Mouse (Mus musculus) ES-CJ7 (cell line): ENCODE measurements around the gene Zfp36l2.
A peak's percentile ranks its signal among the peaks of the same experiment; 100 is the strongest.

Experiments
- DNase-seq: peaks from one replicate; pipeline ENCODE4 v3.0.0; 2011; ENCODE audit warnings: low read depth, low spot score

Zfp36l2 gene

DNA sequence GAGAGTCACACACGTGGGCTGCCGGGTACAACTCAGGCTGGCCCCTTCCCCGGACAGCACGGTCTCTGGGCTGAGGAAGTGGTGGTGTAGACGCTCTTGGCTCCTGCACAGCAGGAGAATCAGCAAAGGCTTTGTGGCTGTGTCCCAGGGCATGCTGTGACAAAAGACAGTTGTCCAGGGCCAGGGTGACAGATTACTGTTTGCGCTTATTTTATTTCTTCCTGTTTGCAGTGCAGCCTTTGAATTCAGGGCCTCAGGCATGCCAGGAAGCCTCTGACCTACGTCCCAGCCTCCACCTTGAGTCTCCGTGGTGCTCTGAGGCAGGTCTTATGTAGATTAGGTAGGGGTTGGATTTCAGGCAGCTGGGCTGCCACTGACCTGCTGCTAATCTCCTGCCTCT lies 10.3 kb downstream of the Zfp36l2 start:
- DNase-seq = peak; percentile 43

DNA sequence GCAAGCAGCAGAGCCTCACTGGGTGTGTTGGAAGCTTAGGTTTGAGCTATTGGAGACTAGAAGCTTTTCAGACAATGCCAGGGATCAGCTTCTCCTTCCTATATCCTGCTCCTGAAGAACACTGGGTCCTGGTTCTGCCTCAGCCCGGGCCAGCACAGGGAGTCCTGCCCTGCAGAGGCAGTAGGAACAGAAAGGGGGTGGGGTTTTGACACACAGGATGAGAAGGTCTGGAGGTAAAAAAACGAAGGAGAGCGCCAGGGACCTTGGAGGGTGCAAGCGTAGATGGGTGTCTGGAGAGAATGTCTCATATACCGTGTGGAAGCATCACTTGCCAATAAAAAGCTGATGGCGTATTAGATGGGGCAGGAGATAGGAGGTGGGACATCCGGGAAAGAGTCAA lies 11.3 kb downstream of the Zfp36l2 start:
- DNase-seq = no peak

DNA sequence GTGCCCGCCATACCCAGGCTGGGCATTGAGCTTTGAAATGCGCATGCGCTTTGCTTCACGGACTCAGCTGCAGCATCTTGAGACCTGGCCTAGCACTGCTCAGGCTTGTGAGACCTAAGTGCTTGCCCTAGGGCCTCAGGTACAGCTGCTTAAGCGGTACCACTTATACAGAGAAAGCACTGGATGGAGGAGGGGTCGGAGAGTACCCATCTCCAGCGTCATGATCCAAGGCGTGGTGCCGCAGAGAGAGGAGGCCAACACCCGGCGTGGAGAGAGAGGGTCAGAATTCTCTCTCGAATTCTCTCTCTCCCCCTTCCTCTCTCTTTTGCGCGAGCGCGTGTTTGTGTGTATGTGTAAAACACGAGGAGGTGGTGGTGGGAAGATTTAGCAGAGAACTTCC lies 12.6 kb downstream of the Zfp36l2 start:
- DNase-seq = no peak

DNA sequence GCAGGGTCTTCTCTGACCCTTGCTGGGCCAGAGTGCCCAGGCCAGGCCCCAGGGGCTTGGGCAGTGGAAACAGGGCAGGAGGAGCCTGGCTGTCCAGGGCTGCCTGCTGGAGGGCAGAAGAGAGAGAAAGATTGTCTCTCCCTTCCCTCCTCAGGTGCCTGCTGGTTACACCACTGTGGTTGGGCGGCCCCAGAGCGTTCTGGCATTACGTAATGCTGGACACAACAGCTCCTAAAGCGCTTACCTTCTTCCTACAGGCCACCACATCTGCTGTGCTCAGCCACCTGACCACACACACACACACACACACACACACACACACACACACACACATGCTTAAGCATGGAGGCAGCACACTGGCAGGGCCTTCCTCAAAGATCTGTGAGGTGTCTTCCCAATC lies 20.4 kb downstream of the Zfp36l2 start:
- DNase-seq = no peak

GRCm38 (mm10) chr17:84166135-84166860 lies 21.4 kb downstream of the Zfp36l2 start:
- DNase-seq = no peak

- DNase-seq = no peak
Measured at GRCm38 (mm10) chr17:84165735-84166134, 22.0 kb downstream of the Zfp36l2 start.

DNA sequence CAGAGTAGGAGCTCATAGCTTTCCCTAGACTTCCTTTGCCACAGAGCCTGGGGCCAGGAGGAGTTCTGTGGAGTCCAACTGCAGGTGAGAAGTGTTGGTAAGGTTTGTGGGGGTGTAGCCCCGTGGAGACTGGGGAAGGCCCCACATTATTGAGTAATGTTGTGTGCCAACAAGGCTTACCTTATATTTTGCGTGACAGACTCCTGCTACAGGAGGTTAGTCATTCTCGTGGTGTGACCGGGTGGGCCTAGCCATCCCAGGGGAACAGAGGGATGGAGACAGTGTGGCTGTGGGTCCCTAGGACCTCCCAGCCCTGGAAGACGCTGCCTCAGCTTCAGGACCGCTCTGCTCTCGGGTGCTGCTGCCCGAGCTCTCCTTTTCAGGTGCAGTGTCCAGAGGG lies 23.6 kb downstream of the Zfp36l2 start:
- DNase-seq = no peak

DNA sequence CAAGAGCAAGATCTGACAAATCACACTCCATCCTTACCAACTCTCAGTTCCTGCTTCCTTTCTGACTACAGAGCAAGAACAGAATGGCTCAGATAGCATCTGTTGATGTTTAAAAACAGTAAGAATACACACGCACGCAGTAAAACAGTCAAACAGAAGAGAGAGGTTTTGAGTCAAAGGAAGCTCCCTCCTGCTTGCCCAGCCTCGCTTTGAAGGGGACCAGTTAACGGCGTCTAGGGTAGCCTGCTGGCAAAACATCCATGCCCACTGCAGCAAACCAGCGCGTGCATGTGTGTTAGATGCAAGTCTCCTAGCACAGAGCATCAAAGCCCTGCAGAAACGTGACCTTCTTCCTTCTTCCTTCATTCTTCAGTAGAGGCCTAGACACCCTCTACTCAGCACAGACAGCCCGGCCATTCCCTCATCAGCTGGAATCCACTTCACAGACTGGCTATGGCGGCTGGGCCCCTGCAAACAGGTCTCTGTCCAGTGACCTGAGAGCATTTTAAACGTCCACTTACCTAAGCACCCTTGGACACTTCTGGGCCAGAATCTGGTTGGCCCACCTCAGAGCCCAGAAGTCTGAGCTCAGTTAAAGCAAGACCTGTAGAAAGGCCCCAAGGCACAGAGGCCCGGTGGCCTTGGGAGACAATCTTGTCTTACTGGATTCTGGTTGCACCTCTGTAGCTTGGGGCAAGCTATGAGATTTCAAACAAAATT lies 24.5 kb downstream of the Zfp36l2 start:
- no peak for DNase-seq

GRCm38 (mm10) chr17:84162211-84162760 lies 25.5 kb downstream of the Zfp36l2 start:
- no peak for DNase-seq

GRCm38 (mm10) chr17:84161231-84161854 lies 26.4 kb downstream of the Zfp36l2 start:
- no peak for DNase-seq

DNA sequence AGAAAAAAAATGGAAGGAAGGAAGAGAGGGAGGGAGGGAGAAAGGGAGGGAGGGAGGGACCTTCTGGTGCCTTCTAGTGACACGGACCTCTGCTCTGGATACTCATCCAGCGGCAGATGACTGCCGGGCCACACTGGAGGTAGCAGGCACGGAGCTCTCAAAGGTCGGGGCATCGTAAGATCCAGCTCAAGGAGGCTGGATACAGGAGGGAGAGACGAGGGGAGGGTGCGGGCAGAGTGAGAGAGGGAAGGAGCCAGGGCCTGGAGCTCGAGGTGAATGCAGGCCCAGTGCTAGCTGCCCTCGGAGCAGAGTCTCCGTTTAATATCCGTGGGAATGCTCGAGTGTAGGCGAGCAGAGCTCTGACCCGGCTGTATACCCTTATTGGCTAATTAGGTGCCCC lies 28.9 kb downstream of the Zfp36l2 start:
- DNase-seq = no peak

DNA sequence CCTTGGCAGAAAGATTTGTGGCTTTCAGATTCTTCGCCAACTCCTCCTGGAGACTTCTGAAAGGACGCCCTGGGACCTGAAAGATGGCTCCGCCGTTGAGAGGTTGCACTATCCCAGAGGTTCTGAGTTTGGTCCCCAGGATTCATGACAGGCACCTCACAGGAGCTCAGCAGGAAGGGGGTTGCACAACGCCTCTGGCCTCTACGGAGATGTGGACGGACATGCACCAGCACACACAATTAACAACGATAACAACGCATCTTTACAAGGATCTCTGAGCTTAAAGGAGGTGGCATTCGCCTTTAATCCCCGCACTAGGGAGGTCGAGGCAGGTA lies 29.3 kb downstream of the Zfp36l2 start:
- DNase-seq = no peak

DNA sequence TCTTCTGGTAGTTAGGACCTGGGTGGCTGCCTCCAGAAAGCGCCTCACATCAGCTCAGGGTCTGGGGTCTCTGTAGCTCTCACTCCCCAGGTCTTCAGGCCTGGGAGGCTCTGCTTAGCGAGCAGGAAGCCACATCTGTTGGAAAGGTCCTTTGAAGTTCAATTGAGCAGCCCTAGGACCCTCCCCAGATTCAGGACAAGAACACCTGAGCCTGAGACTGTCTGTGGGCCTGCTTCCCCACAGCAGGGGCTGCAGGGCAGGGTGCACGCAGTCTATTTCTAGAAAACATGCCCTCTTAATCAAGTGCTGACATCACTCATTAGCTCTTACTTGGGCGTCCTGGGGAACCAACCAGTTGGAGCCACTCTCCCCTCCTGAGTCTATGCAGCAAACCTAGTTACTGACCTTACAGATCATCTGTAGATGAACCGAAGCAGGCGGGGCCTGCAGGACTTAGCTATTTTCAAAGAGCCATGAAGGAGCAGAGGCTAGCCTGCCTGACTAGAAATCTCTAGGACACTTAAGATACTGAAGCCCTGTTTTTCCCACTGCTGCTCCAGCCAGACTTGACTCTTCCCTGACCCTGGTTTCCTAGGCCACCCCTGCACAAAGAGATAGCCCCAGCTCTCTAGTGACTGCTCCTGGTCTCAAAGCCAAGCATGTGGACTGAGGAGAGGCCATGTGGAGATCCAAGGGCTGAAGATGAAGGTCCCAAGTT lies 29.8 kb downstream of the Zfp36l2 start:
- DNase-seq = no peak

- no peak for DNase-seq
Measured at GRCm38 (mm10) chr17:84156748-84157742, 30.7 kb downstream of the Zfp36l2 start.

- no peak for DNase-seq
Measured at GRCm38 (mm10) chr17:84156227-84156573, 31.5 kb downstream of the Zfp36l2 start.

DNA sequence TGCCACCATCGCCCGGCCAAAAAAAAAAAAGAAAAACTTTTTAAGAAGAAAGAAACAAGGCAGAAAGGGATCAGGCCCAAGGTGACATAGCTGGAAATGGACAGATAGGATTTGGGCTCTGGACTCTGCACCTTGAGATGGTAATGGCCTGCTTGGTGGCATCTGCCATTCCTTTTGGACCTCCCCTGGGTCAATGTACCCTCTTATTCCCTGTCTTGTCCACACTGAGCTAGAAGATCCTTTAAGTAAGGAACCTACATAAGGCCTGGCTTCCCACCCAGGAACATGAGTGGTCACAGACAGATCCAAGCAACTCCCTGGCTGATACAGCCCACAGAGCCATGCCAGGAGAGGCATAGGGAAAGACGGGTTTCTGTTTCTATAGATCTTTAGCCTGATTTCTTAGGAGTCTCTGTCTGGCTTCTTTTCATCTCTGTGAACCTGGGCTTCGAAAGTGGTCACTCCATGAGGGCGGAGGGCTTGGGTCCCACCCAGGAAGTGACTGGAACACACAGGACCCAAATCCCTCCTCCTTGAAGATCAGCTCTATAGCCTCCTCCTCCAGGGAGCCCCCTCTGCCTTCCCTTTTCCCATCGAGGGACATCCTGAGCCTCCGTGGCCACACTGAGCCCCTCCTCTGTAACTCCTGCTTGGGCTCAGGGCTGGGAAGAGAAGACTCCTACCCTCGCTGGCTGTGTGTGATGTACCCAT lies 32.1 kb downstream of the Zfp36l2 start:
- no peak for DNase-seq

GRCm38 (mm10) chr17:84155029-84155338 lies 32.8 kb downstream of the Zfp36l2 start:
- DNase-seq = no peak

DNA sequence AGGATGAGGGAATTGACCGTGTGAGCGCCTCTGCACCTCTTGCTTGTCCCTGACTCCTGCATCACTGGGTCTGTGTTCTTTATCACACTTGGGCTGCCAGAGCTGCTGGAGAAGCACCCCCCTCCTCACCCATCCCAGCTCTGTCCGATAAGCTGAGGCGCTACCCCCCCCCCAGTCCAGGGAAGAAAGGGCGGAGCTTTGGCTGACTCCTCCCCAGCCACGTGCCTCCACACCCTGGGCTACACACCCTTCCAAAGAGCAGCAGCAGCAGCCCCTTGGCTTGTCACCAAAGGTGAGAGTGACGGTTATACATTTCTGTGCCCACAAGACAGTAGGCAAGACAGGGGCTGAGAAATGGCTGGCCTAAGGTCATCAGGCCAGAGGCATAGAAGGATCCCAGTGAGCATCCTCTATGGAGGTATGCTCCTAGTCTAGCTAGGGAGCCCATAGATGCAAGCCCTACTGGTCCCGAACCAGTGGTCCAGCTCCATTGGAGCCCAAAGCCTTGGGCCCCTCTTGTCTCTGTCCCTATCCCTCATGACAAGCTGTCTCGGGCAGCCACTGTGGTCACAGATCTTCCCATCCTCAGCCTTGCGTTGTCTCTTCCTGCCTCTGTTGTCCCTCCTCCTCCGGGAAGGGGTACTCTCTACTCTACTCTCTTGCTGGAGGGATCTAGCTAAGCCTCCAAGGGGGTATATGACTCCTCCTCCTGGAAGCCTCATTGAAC lies 33.3 kb downstream of the Zfp36l2 start:
- no peak for DNase-seq

DNA sequence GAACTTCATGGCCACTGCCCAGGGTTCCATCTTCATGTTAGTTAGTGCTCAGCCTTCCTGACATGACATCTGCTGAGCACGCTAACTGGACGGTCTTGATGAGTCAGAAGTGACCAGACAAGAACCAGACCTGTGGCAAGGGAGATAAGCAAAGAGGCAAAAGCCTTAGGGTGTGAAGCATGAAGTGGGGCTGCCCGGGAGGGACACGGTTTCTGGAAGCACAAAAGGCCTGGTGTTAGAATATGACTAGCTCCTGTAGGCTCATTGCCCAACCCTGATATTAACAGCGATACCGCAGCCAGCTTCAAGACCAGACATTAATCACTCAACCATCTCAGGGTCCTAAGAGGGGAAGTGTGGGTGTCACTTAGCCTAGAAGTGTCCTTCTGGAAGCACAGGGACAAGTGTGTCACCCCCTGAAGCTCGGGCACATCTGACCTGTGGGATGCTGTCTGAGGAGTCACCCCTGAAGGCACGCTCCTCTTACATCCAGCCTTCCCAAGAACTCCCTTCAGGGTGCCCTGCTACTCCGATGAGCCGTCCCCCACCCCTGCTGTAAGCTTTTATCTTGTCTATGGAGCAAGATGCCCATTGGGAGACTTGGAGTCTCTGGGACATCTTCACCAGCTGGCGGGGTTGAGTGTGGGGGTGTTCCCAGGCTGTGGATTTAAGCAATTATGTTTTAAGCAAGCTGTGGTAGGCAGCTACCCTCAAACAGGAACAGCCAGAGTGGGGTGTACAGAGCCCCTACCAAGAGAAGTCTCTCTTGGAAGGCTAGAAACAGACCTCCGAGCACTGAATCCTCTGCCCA lies 34.6 kb downstream of the Zfp36l2 start:
- DNase-seq = no peak
